Mouse (Mus musculus) layer of hippocampus, adult 6 months (tissue): ENCODE results near the gene Chd8. TPM values are rescaled to one million over a fixed set of nuclear protein-coding genes. Genes with fewer than 3 reads are reported as not detected.

Source experiments
- long read RNA-seq, 2 experiments: library from polyadenylated mRNA; unstranded; transcript quantifications; one replicate each; pipeline ENCODE4 v2.0.0; 2019 to 2020
- polyA plus RNA-seq: library from polyadenylated mRNA; unstranded; fragments of <200 nt; fragmentation: Nextera tagmentation; gene quantifications from 2 replicates; pipeline ENCODE4 v1.2.3, GENCODE M21; 2021

Gene Chd8
- 4.4 and 5.5 TPM in 2 replicates for polyA plus RNA-seq
- long read RNA-seq, experiment 1, partial matches to known transcripts: 9 of 11 reads
- long read RNA-seq, experiment 1, other reads (novel, unspliced or antisense): 2 of 11 reads
- long read RNA-seq, experiment 2, partial matches to known transcripts: 11 of 12 reads
- long read RNA-seq, experiment 2, other reads (novel, unspliced or antisense): 1 of 12 reads

DNA sequence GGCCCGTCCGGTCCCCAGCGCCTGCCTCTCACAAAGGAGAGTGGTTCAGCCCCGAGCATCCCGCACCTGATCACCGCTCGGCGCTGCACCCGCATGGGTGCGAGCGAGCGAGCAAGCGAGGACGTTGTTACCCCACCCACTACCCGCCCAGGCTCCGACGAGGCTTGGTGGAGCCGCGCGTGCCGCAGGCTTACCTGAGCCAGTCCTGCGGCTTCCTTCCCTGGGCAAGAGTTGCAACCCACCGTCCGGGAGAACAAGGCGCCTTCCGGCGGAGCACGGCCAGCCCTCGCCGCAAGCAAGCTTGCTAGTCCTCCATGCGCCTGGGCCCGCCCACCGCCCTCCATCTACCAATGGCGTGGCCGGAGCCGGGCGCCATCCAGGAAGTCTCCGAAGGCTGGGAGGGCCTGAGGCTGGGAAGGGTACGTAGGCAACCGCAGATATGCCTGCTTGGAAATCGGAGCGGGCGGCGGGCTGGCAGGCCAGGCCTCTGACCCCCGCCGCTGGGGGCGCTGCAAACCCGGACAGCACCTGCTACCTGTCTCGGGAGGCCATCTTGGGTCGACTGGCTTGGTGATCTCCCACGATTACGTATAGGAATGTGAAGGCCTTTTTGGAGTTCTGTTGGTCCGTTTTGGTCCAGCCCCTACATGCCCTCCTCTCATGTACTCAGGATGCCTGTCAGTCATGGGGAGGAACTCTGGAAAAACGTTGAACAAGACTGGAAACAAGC lies at the start of gene Chd8:
Gene Chd8 (minus strand): TSS at position 297 of the 730 bp plus-strand sequence.

DNA sequence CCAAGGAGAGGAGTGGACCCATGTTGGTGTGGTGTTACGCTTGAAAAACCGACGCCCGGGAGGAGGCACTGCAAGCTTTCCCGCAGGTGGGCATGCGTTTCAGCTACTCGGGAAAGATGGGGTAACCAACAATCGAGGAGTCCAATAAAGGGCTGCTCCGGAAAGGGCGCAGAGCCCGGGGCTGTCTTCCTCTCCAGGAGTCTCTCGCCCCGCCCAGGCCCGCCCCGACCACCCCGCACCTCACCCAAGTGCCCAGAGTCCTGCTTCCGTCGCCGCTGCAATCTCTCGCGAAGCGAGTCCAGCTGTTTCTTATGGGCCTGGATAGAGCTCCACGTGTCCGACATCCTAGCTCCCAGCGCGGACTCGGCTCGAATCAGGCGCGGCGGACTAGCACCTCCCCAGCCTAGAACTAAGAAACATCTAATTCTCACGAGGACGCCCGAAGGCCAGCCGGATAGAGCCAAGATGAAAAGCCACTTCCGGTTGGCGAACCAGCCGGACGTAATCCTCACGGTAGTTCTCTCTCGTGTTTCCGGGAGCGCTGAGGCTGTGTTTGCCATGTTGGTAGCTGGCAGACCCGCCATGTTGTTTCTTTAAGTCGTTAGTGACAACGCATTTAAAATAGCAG lies 47.2 kb upstream of the Chd8 start, which contains the start of gene Mettl3:
Gene Mettl3 (minus strand): TSS at position 485 of the 628 bp plus-strand sequence.

DNA sequence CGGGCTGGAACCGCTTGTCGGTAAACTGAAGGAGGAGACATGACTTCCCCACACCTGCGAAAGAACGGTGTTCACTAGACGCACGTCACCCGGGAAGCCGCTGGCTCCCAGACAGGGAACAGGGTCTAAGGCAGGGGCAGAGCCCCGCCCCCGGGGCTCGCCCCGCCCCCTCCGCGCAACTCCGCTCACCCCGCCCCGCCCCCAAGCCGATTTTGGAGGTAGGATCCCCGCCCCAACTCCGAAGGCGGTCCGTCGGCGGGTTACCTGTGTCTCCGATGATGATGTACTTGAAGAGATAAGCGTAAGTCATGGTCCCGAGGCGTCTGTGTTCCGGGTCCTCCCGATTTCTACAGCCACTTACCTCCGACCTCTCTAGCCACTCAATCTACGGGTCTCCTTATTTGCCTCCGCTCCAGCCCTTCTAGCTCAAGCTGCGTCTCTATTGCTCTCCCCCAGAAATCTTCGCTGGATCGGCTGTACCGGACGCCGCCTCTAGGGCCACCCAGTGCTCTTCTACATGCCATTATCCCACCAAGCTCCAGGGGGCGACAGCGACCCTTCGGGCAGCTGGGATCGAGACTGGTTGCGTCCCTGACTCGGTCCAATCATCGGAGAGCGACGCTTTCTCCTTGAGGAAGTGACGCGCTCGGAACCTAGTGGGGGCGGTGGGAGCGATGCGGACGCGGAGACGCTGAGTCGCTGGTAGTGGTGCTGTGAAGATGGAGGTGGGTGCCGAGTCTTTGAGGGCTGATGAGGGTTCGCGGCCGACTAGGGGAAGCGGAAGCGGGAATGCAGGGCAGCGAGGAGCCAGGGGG lies 21.6 kb upstream of the Chd8 start, which contains the start of the genes Tox4 and Rab2b:
Gene Tox4 (plus strand): TSS at position 215 of the 815 bp plus-strand sequence.
Gene Rab2b (minus strand): TSS at position 614 of the 815 bp plus-strand sequence.

DNA sequence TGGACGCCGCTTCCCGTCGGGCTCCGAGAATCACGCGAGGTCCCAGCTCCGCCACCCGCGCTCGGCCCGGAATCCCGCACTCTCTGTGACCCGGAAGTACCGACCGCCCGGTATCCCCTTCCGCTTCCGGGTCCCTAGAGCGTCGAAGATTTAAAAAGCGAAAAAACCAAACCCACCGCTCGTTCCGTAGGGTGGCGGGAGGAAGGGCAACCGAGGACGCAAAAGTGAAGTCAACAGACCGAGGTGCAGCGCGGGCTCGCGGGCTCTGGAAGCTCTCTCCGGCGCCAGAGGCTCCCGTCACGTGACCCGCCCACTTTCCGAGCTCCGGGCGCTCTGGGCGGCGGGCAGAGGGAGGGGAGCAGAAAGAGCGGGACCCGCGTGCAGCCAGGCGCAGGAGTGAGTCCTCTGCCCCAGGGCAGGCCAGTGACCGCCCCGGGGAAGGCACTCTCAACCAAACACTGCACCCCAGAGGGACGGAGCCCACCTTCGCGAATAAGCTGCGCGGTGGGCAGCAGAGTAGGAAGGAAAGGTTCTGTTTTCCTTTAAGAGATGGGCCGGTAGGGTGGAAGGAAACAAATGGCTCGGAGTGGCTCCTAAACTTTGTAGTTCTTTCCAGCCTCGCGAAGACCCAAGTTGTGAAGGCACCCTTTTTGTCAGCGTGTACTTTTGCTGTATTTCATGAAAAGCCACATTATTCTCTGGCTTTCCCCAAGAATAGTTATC lies 60.3 kb downstream of the Chd8 start, which contains the start of gene Supt16:
Gene Supt16 (minus strand): TSS at position 261 of the 723 bp plus-strand sequence.

Other genes starting within 250 kb of the Chd8 start
- gene Tmem253, start 242.1 kb downstream of the Chd8 start, polyA plus RNA-seq: 0.20 TPM in 1 of 2 replicates, not detected in the other
- gene Zfp219, start 237.0 kb downstream of the Chd8 start, polyA plus RNA-seq: 7.9 and 8.1 TPM in 2 replicates
- gene Olfr221, start 215.3 kb downstream of the Chd8 start, polyA plus RNA-seq: not detected in 2 replicates
- 155 and 157 TPM in 2 replicates for gene Hnrnpc, start 153.8 kb downstream of the Chd8 start, polyA plus RNA-seq
- 88.3 and 128 TPM in 2 replicates for gene Rpgrip1, start 147.1 kb downstream of the Chd8 start, polyA plus RNA-seq
- 15.3 and 19.1 TPM in 2 replicates for gene Supt16, start 60.4 kb downstream of the Chd8 start, polyA plus RNA-seq
- 40.8 and 44.9 TPM in 2 replicates for gene Tox4, start 21.4 kb upstream of the Chd8 start, polyA plus RNA-seq
- 26.9 and 28.1 TPM in 2 replicates for gene Rab2b, start 21.8 kb upstream of the Chd8 start, polyA plus RNA-seq
- 20.4 and 23.3 TPM in 2 replicates for gene Mettl3, start 47.3 kb upstream of the Chd8 start, polyA plus RNA-seq
- 7.0 and 8.6 TPM in 2 replicates for gene Sall2, start 71.0 kb upstream of the Chd8 start, polyA plus RNA-seq
- not detected in 2 replicates for gene Olfr1513, start 98.6 kb upstream of the Chd8 start, polyA plus RNA-seq
- not detected in 2 replicates for gene Olfr1512, start 121.4 kb upstream of the Chd8 start, polyA plus RNA-seq
- gene Olfr1511, start 139.6 kb upstream of the Chd8 start, polyA plus RNA-seq: not detected in 2 replicates
- not detected in 2 replicates for gene Olfr1510, start 156.6 kb upstream of the Chd8 start, polyA plus RNA-seq
- gene Olfr1509, start 185.2 kb upstream of the Chd8 start, polyA plus RNA-seq: not detected in 2 replicates
- gene Olfr1508, start 209.7 kb upstream of the Chd8 start, polyA plus RNA-seq: not detected in 2 replicates
- gene Olfr1507, start 238.0 kb upstream of the Chd8 start, polyA plus RNA-seq: 0.88 TPM in 1 of 2 replicates, not detected in the other